Mouse (Mus musculus): Measurements from ENCODE around the gene Galnt14. TPM values are rescaled to one million over a fixed set of nuclear protein-coding genes. Genes with fewer than 3 reads are reported as not detected.
A peak's percentile ranks its signal among the peaks of the same experiment; 100 is the strongest.

Galnt14 gene
- polyA plus RNA-seq, 1 experiment from 2014 or later: 17.5 TPM

DNA sequence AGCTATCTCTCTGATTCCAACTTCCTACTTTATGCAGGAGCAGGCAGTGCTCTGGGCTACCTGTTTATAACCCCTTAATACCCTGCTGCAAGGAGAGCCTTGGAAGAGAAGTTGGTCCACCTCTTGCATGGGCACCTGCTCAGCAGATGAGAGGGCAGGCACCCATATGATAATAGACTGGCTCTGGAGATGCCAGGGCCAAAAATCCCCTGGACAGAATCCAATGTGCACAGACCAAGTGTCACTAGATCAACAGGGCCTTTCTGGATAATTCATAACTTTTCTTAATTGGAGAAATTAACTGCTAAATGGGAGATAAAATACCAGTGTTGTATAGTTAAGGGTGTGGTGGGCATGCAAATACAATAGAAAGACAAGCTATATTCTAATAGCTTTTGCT, 6.7 kb downstream of the Galnt14 start:
- Histone ChIP-seq H3K4me1 (replicated peaks) (peaks cover 31% of the 10 kb centered on the region), H3K27me3 (no peaks in the 10 kb centered on the region), H3K9me3 (no peaks in the 10 kb centered on the region), H3K4me3 (no peak overlapping the region), H3K4me2 (no peak overlapping the region), H3K27ac (replicated peaks) (no peak overlapping the region), H3K9ac (no peak overlapping the region), H3K36me3 (no peaks in the 10 kb centered on the region)
- no peak for ATAC-seq (ENCODE audit: low FRiP score, low read depth)

DNA sequence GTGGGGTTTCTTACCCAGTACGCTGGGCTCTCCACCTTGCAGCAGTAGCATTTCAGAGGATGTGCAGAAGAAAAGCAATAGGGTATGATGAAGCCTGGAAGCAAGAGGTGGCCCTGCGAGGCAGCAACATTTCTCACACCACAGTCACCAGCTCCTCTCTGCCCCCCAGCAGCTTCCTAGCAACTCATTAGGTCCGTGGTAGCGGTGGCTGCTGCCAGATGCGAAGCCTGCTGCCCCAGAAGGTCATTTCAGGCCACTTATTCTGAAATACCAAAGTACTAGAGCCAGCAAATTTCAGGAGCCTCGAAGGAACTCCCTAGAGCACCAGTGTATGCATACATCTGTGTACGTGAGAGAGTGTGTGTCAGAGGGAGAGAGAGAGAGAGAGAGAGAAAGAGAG, 9.2 kb downstream of the Galnt14 start:
- H3K4me2 ChIP-seq: no peak overlapping the region
- H3K36me3 ChIP-seq: no peaks in the 10 kb centered on the region
- H3K4me3 ChIP-seq: no peak overlapping the region
- no peak for ATAC-seq (ENCODE audit: low FRiP score, low read depth)
- H3K27ac ChIP-seq (replicated peaks): 0 out of 2 replicates have a peak overlapping the region, but pooled peaks have one; percentile 17
- no peak overlapping the region for H3K9ac ChIP-seq
- 17% methylated on average over 7 of the region's 7 CpGs for WGBS
- no peaks in the 10 kb centered on the region for H3K27me3 ChIP-seq
- H3K4me1 ChIP-seq (replicated peaks): peaks cover 33% of the 10 kb centered on the region
- no peaks in the 10 kb centered on the region for H3K9me3 ChIP-seq

DNA sequence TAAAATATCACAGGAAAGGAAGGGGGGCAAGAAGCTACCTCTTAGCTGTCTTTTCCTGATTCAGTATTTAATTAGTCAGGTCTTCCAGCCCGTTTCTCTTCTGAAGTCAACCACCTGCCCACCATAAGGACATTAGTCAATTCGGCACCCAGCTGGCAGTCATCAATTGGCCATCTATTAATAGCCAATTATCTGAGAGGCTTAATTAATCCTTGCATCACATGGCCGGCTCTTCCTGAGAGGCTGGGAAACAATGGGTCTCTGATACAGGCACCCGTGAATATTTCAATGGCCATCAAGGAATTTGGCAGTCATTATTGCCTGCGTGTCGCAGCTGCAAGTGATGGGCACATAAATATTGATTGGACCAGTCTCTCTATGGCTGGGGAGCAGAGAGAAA, 10.4 kb downstream of the Galnt14 start:
- ATAC-seq (ENCODE audit: low FRiP score, low read depth): no peak
- Histone ChIP-seq H3K4me2 (no peak overlapping the region), H3K9ac (no peak overlapping the region), H3K27me3 (no peaks in the 10 kb centered on the region), H3K27ac (replicated peaks) (no peak overlapping the region), H3K9me3 (no peaks in the 10 kb centered on the region), H3K36me3 (no peaks in the 10 kb centered on the region), H3K4me3 (no peak overlapping the region), H3K4me1 (replicated peaks) (peaks cover 35% of the 10 kb centered on the region)
- 18% methylated on average over 6 of the region's 6 CpGs for WGBS

DNA sequence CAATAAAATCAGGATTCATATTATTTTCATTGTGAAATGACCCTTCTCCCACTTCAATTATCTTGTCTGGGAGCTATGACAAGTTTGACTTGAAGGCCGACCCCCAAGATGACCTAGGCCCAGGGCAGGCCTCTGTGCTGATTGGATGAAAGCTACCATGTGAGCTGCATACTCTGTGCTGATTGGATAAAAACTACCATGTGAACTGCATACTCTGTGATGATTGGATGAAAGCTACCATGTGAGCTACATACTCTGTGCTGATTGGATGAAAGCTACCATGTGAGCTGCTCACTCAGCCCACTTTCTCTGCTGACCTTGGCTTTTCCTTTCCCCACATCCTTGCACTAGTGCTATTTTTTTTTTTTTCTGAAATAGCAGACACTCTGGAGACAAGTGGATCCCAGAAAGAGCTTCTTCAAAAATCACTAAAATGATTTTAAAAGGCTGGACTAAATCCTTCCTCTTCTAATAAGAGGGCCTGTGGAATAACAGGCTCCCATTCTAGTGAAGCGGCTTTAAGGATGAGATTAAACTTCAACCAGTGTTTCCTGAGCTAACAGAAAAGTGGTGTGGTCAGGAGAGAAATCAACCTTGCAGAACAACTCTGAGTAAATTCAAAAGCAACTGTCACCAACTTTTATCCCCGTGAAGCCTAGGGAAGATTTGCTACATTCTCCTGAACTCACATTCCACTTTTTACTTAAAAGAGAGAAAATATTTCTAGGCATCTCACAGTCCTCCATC, 15.9 kb downstream of the Galnt14 start:
- Histone ChIP-seq H3K27me3 (no peaks in the 10 kb centered on the region), H3K4me2 (no peak overlapping the region), H3K9me3 (no peaks in the 10 kb centered on the region), H3K9ac (no peak overlapping the region), H3K4me3 (no peak overlapping the region), H3K36me3 (no peaks in the 10 kb centered on the region), H3K4me1 (replicated peaks) (peaks cover 13% of the 10 kb centered on the region), H3K27ac (replicated peaks) (no peak overlapping the region)
- ATAC-seq (ENCODE audit: low FRiP score, low read depth): no peak
- WGBS: 94% methylated on average over 3 of the region's 3 CpGs

DNA sequence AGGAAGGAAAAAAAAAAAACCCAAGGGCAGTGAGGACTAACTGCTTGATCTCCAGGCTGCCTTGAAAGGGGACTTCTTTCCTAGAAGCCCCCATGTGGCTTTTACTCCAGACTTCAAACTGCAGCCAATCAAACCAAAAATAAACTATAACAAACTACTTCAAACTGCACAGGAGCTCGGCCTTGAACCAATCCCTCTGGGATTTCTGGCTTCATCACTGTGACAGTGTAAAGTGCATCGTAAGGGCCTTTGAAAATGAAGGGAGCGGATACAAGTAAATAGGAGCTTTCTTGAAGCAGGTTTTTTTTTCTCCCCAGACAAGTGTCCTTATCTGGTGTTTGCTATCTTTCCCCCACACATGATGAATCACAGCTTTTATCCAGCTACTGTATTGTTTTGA, 22.0 kb downstream of the Galnt14 start:
- H3K27me3 ChIP-seq: no peaks in the 10 kb centered on the region
- H3K9me3 ChIP-seq: no peaks in the 10 kb centered on the region
- no peaks in the 10 kb centered on the region for H3K4me1 ChIP-seq (replicated peaks)
- no peak overlapping the region for H3K9ac ChIP-seq
- no peak for ATAC-seq (ENCODE audit: low FRiP score, low read depth)
- no peaks in the 10 kb centered on the region for H3K36me3 ChIP-seq
- H3K4me3 ChIP-seq: no peak overlapping the region
- 52% methylated on average over 3 of the region's 3 CpGs for WGBS
- no peak overlapping the region for H3K4me2 ChIP-seq
- H3K27ac ChIP-seq (replicated peaks): no peak overlapping the region

DNA sequence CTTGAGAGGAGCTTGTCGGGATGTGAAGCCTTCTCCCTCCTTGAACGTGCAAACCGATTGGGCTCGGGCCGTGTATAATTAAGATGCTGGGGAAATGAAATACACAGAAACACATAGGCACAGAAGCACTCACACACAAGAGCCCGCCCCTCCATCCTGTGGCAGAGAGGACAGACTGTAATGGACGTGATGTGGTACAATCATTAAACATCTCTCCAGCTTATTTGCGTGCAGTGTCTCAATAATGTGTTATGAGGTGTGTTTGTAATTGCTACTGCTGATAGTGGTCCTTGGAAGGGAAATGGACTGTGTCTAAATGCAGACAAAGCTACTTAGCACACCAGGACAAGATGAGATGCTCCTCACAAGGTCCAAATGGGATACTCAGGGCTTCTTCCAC, 24.0 kb downstream of the Galnt14 start:
- no peak for ATAC-seq (ENCODE audit: low FRiP score, low read depth)
- WGBS: 66% methylated on average over 8 of the region's 8 CpGs
- H3K27ac ChIP-seq (replicated peaks): no peak overlapping the region

DNA sequence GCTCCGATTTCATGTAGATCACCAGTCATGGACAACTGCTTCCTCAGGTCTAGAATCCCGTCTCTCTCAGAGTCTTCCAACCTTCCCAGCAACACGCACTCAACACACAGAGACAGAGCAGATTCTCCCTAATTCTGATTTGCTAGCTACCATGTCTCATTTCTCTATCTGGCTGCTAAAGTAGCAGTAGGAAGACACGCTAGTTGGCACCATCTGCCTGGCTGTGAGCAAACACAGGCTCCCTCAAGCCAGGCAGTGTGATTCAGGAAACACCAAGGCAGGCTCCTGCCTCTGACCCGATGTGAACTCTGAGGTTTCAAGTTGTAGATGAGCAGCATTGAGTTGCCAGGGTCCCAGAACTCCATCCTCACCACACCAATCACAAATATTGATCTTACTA, 25.5 kb downstream of the Galnt14 start:
- 83% methylated on average over 5 of the region's 5 CpGs for WGBS

More for the DNA sequence above, 24.0 kb downstream of the Galnt14 start:
- Histone ChIP-seq H3K36me3 (no peaks in the 10 kb centered on the region), H3K9ac (no peak overlapping the region), H3K4me3 (no peak overlapping the region), H3K27me3 (no peaks in the 10 kb centered on the region), H3K9me3 (no peaks in the 10 kb centered on the region), H3K4me2 (no peak overlapping the region), H3K4me1 (replicated peaks) (no peaks in the 10 kb centered on the region)

DNA sequence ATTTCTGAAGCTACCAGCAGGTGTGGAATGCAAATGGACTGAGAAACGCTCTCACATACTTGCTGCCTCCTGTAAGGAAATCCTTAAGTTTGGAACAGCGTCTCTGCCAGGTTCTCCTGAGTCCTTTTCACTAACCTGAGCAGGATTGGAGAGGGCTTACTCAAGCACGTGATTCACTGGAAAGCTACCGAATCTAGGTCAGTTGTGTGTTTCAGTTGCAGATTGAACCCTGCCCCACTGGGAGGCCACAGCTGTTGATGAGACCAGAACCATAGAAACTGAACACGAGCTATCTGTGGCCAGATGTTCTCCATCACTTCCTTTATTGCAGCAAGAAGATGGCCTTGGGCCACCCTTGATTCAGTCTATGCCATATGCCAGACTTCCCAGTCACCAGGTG, 38.3 kb downstream of the Galnt14 start:
- Histone ChIP-seq H3K27ac (replicated peaks) (no peak overlapping the region), H3K36me3 (no peaks in the 10 kb centered on the region), H3K4me3 (no peak overlapping the region), H3K4me2 (no peak overlapping the region), H3K27me3 (no peaks in the 10 kb centered on the region), H3K4me1 (replicated peaks) (no peaks in the 10 kb centered on the region), H3K9me3 (no peaks in the 10 kb centered on the region), H3K9ac (no peak overlapping the region)
- 61% methylated on average over 5 of the region's 5 CpGs for WGBS
- ATAC-seq (ENCODE audit: low FRiP score, low read depth): no peak

More for the DNA sequence above, 25.5 kb downstream of the Galnt14 start:
- Histone ChIP-seq H3K27me3 (no peaks in the 10 kb centered on the region), H3K4me1 (replicated peaks) (no peaks in the 10 kb centered on the region), H3K27ac (replicated peaks) (no peak overlapping the region), H3K4me3 (no peak overlapping the region), H3K9me3 (no peaks in the 10 kb centered on the region), H3K36me3 (no peaks in the 10 kb centered on the region), H3K4me2 (no peak overlapping the region), H3K9ac (no peak overlapping the region)
- no peak for ATAC-seq (ENCODE audit: low FRiP score, low read depth)

DNA sequence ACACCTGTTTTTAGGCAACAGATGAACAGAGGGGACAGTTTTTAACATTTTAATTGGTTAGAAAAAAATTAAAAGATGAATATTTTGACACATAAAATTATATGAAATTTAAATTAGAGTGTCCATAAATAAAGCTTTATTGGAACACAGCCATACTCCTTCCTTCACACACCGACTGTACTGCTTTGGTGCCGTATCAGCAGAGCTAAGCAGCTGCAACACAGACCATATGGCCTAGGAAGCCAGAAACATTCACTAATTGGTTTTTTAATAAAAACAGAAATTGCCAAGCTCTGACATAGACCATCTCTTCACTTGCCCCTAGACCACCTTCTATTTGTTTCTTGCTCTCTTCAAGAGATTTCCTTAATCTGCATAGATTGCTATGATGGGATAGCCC, 40.2 kb downstream of the Galnt14 start:
- no peaks in the 10 kb centered on the region for H3K36me3 ChIP-seq
- no peaks in the 10 kb centered on the region for H3K9me3 ChIP-seq
- H3K27me3 ChIP-seq: no peaks in the 10 kb centered on the region
- no peak overlapping the region for H3K4me3 ChIP-seq
- no peaks in the 10 kb centered on the region for H3K4me1 ChIP-seq (replicated peaks)
- WGBS: 61% methylated on average over 2 of the region's 2 CpGs
- ATAC-seq (ENCODE audit: low FRiP score, low read depth): no peak
- H3K4me2 ChIP-seq: no peak overlapping the region
- H3K27ac ChIP-seq (replicated peaks): no peak overlapping the region
- H3K9ac ChIP-seq: no peak overlapping the region

DNA sequence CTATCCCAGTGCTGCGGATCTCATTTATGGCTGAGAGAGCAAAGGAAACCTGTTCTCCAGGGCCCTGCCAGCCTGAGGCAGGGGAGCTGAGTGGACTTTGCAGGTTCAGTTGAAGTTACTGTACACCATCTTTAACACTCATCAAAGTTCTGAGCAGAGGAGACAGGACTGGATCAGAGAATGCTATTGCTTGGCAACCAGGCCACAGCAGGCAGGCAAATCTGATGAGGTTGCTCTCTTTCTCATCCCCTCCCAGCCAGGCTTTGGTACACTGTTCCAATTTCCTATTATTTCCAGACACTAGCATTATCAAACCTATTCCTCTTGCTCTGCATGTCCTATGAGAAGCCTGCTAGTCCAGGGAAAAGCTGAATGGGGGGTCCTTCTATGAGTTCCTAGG, 41.3 kb downstream of the Galnt14 start:
- H3K4me2 ChIP-seq: no peak overlapping the region
- no peaks in the 10 kb centered on the region for H3K9me3 ChIP-seq
- no peaks in the 10 kb centered on the region for H3K36me3 ChIP-seq
- H3K27ac ChIP-seq (replicated peaks): no peak overlapping the region
- no peak overlapping the region for H3K9ac ChIP-seq
- H3K27me3 ChIP-seq: no peaks in the 10 kb centered on the region
- WGBS: 87% methylated on average over 1 of the region's 1 CpGs
- no peak for ATAC-seq (ENCODE audit: low FRiP score, low read depth)
- H3K4me3 ChIP-seq: no peak overlapping the region
- H3K4me1 ChIP-seq (replicated peaks): no peaks in the 10 kb centered on the region

DNA sequence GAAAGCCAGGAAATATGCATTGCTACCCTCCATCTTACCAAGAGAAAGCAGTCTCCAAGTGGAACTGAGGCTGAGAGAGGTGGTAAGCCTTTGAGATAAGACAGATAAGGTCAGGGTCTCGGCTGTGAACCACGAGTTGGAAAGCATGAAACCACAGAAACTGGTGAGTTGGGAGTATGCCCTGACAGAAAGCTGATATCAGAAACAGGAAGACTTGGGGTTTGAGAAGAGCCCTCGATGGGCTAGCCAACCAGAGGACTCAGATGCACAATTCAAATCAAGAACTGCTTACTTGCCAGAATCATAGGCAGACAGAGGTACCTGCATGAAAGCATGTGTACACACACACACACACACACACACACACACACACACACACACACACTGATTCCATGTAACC, 47.0 kb downstream of the Galnt14 start:
- Histone ChIP-seq H3K4me2 (no peak overlapping the region), H3K9me3 (no peaks in the 10 kb centered on the region), H3K27me3 (no peaks in the 10 kb centered on the region), H3K27ac (replicated peaks) (no peak overlapping the region), H3K9ac (no peak overlapping the region), H3K36me3 (no peaks in the 10 kb centered on the region), H3K4me3 (no peak overlapping the region), H3K4me1 (replicated peaks) (0 out of 2 replicates have a peak, but pooled peaks cover 2% of the 10 kb centered on the region)
- no peak for ATAC-seq (ENCODE audit: low FRiP score, low read depth)
- 79% methylated on average over 3 of the region's 3 CpGs for WGBS

DNA sequence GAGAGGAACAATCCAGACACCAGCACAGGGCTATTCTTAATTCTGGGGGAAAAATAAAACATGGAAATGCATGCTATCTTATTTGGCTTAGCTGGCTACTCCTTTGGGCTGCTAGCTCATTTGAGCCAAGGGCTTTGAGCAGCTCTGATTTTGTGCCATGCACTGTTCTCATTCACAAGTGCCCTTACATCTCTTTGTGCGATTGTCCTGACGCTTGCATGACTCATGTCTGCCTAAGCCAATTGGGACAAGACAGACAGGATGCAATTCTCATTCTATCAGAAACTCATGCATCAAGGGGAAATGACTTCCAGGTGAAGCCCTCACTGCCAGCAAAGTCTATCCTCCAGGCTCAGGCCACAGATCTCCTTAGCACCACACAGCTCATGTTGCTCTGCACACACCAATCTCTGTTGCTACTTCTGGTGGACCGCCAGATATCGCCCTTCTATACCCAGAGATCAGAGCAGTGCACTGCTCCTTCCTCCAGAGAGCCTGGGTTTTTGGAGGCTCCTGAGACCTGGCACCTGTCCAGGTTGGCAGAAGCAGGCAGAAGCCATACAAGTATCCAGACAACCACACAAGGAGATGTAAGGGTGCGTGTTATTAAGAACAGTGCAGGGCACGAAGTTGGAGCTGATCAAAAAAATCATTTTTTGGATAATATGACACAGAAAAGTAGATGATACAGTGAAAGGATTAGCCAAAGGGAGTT, 51.4 kb downstream of the Galnt14 start:
- no peak overlapping the region for H3K4me2 ChIP-seq
- H3K9me3 ChIP-seq: no peaks in the 10 kb centered on the region
- no peaks in the 10 kb centered on the region for H3K27me3 ChIP-seq
- 0 out of 2 replicates have a peak overlapping the region, but pooled peaks have one; percentile 2 for H3K27ac ChIP-seq (replicated peaks)
- no peak overlapping the region for H3K9ac ChIP-seq
- no peak overlapping the region for H3K4me3 ChIP-seq
- no peaks in the 10 kb centered on the region for H3K36me3 ChIP-seq
- H3K4me1 ChIP-seq (replicated peaks): peaks cover 9% of the 10 kb centered on the region
- ATAC-seq (ENCODE audit: low FRiP score, low read depth): no peak
- 79% methylated on average over 6 of the region's 6 CpGs for WGBS
